Comparison of ENCODE assay signal across 26 mouse cellular contexts in genomic region chr13:108100700-108101099, GRCm38 (mm10).
"Had no signal": no experiment of that assay in that cellular context is flagged by ENCODE, and none has a peak within 500 bp of the region (broad histone marks: within the 10 kb centered on the region; RNA-seq: fewer than 3 reads in every experiment).

No protein-coding gene starts in this region.

- H3K27me3 ChIP-seq: heart, embryonic 13.5 days; heart, embryonic 15.5 days; hindbrain, embryonic 13.5 days; hindbrain, embryonic 15.5 days; kidney, embryonic 15.5 days; limb, embryonic 12.5 days; liver, embryonic 13.5 days; liver, embryonic 15.5 days had no signal

- DNase-seq: gastrocnemius, postnatal 14 days; gastrocnemius, postnatal 36 days; heart, adult 18-20 months; heart, postnatal 14 days; heart, postnatal 36 days; kidney, adult 11 months; kidney, adult 2 months; kidney, adult 9 months; kidney, postnatal 14 days; kidney, postnatal 36 days; layer of hippocampus, postnatal 36 days; liver; liver, embryonic 13.5 days; liver, postnatal 0 days had no signal

- H3K36me3 ChIP-seq: heart, embryonic 13.5 days; heart, embryonic 15.5 days; hindbrain, embryonic 13.5 days; hindbrain, embryonic 15.5 days; kidney, embryonic 15.5 days; limb, embryonic 10.5 days; limb, embryonic 12.5 days; liver, embryonic 15.5 days had no signal

- H3K9ac ChIP-seq: heart, embryonic 13.5 days; heart, embryonic 15.5 days; hindbrain, embryonic 13.5 days; hindbrain, embryonic 15.5 days; kidney, embryonic 15.5 days; limb, embryonic 12.5 days; liver, embryonic 13.5 days; liver, embryonic 15.5 days; liver, postnatal 0 days had no signal

- H3K27ac ChIP-seq: heart, embryonic 13.5 days; heart, embryonic 15.5 days; hindbrain, embryonic 13.5 days; hindbrain, embryonic 15.5 days; hindbrain, postnatal 0 days; kidney, embryonic 15.5 days; limb, embryonic 10.5 days; limb, embryonic 12.5 days; liver, embryonic 13.5 days; liver, embryonic 15.5 days had no signal

- H3K4me2 ChIP-seq: heart, embryonic 11.5 days; heart, embryonic 13.5 days; heart, embryonic 15.5 days; hindbrain, embryonic 13.5 days; hindbrain, embryonic 15.5 days; kidney, embryonic 15.5 days; limb, embryonic 12.5 days; liver, embryonic 11.5 days; liver, embryonic 13.5 days; liver, embryonic 15.5 days had no signal

- H3K4me3 ChIP-seq: heart, embryonic 13.5 days; heart, embryonic 15.5 days; hindbrain, embryonic 13.5 days; hindbrain, embryonic 15.5 days; kidney, embryonic 15.5 days; limb, embryonic 10.5 days; limb, embryonic 12.5 days; liver, embryonic 13.5 days; liver, embryonic 15.5 days had no signal

- ATAC-seq: hindbrain, postnatal 0 days; intestine, embryonic 16.5 days; liver, postnatal 0 days had no signal

- H3K9me3 ChIP-seq: heart, embryonic 13.5 days; heart, embryonic 15.5 days; hindbrain, embryonic 13.5 days; hindbrain, embryonic 15.5 days; kidney, embryonic 15.5 days; limb, embryonic 10.5 days; limb, embryonic 12.5 days; liver, embryonic 13.5 days; liver, embryonic 15.5 days had no signal

- H3K4me1 ChIP-seq: hindbrain, embryonic 13.5 days; hindbrain, embryonic 15.5 days; liver, embryonic 15.5 days had no signal
